Comparison of ENCODE assay signal across 8 mouse cellular contexts in the genomic region with DNA sequence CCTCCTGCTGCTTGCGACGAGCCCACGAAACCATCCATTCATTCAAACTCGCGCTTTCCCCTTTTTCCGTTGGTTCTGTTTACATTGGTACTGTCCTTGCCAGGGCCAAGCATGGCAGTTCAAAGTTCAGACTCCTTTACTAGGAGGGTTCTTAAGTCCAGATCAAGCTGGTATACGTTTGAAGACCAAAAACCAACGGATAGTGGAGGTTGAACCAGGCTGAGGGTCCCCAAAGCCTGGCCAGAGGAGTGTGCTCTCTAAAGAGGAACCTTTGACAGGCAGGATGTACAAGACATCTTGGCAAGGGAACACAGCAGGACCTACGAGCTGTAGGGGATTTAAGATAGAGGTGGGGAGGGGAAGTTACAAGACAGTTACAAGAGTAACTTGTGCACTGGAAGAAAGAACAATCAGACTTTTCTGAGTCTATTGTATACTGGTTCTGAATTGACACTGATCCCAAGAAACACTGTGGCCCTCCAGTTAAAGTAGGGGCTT. TPM values are rescaled to one million over a fixed set of nuclear protein-coding genes. Genes with fewer than 3 reads are reported as not detected.
A peak's percentile ranks its signal among the peaks of the same experiment; 100 is the strongest.
DNase-seq lines count a peak whose midpoint lies in the region; ATAC-seq and TF ChIP-seq lines count a peak whose summit lies in the region.

No protein-coding gene starts in this region.

- ATAC-seq in kidney, embryonic 16.5 days (ENCODE audit: low FRiP score, low TSS enrichment) = no peak; the same call in 1 of the 2 replicates
- peak; percentile 3; the same call in 1 of the 2 replicates for ATAC-seq in embryonic facial prominence, embryonic 11.5 days (replicated peaks; ENCODE audit: insufficient number of reproducible peaks, low FRiP score, low TSS enrichment, low read depth)
- ATAC-seq in intestine, postnatal 0 days = no peak
- ATAC-seq in neural tube, embryonic 12.5 days (ENCODE audit: low FRiP score, low read depth) = peak; percentile 11; the same call in 1 of the 2 replicates

- no peak overlapping the region; the same call in 1 of the 2 replicates for H3K27ac ChIP-seq in kidney, embryonic 16.5 days (ENCODE audit: low read length)
- no peak overlapping the region for H3K27ac ChIP-seq in embryonic facial prominence, embryonic 11.5 days (replicated peaks; ENCODE audit: low read depth, low read length)
- no peak overlapping the region for H3K27ac ChIP-seq in intestine, postnatal 0 days (ENCODE audit: low read depth, low read length)
- no peak overlapping the region for H3K27ac ChIP-seq in neural tube, embryonic 12.5 days

- H3K9me3 ChIP-seq in kidney, embryonic 16.5 days (ENCODE audit: low read length) = no peaks in the 10 kb centered on the region
- no peaks in the 10 kb centered on the region for H3K9me3 ChIP-seq in embryonic facial prominence, embryonic 11.5 days (replicated peaks; ENCODE audit: control insufficient read depth, low read length)
- no peaks in the 10 kb centered on the region for H3K9me3 ChIP-seq in intestine, postnatal 0 days (ENCODE audit: control insufficient read depth)
- no peaks in the 10 kb centered on the region for H3K9me3 ChIP-seq in neural tube, embryonic 12.5 days

- no peak for DNase-seq in kidney, adult 9 months
- DNase-seq in embryonic facial prominence, embryonic 11.5 days (ENCODE audit: low spot score) = no peak
- DNase-seq in cerebellum, adult 18-20 months = no peak
- DNase-seq in frontal cortex, postnatal 25 days (ENCODE audit: low spot score in 2 of 2) = no peak
- DNase-seq in spleen, adult 18-20 months = no peak

- peaks cover 27% of the 10 kb centered on the region for H3K4me1 ChIP-seq in kidney, embryonic 16.5 days (ENCODE audit: insufficient read depth, low read length)
- H3K4me1 ChIP-seq in embryonic facial prominence, embryonic 11.5 days (ENCODE audit: control insufficient read depth, insufficient read depth, low read length) = peaks cover 9% of the 10 kb centered on the region
- 0 out of 2 replicates have a peak, but pooled peaks cover 5% of the 10 kb centered on the region for H3K4me1 ChIP-seq in intestine, postnatal 0 days (replicated peaks; ENCODE audit: control insufficient read depth, insufficient read depth, low read length)
- H3K4me1 ChIP-seq in neural tube, embryonic 12.5 days = peaks cover 47% of the 10 kb centered on the region

- H3K36me3 ChIP-seq in kidney, embryonic 16.5 days (ENCODE audit: insufficient read depth, low read length) = no peaks in the 10 kb centered on the region
- no peaks in the 10 kb centered on the region for H3K36me3 ChIP-seq in embryonic facial prominence, embryonic 11.5 days (replicated peaks; ENCODE audit: control insufficient read depth, insufficient read depth, low read depth, low read length)
- no peaks in the 10 kb centered on the region for H3K36me3 ChIP-seq in intestine, postnatal 0 days (ENCODE audit: control insufficient read depth, insufficient read depth)
- no peaks in the 10 kb centered on the region for H3K36me3 ChIP-seq in neural tube, embryonic 12.5 days

- peak overlapping the region; percentile 71 for H3K9ac ChIP-seq in kidney, embryonic 16.5 days (replicated peaks; ENCODE audit: low read length)
- H3K9ac ChIP-seq in embryonic facial prominence, embryonic 11.5 days (replicated peaks; ENCODE audit: low read length) = peak overlapping the region; percentile 70
- peak overlapping the region; percentile 58 for H3K9ac ChIP-seq in intestine, postnatal 0 days (ENCODE audit: low read depth, low read length)
- peak overlapping the region; percentile 55 for H3K9ac ChIP-seq in neural tube, embryonic 12.5 days

- no peaks in the 10 kb centered on the region for H3K27me3 ChIP-seq in kidney, embryonic 16.5 days (ENCODE audit: insufficient read depth, low read length)
- H3K27me3 ChIP-seq in embryonic facial prominence, embryonic 11.5 days (ENCODE audit: control insufficient read depth, insufficient read depth, low read length) = no peaks in the 10 kb centered on the region
- H3K27me3 ChIP-seq in intestine, postnatal 0 days (replicated peaks; ENCODE audit: control insufficient read depth, insufficient read depth, low read length) = no peaks in the 10 kb centered on the region
- H3K27me3 ChIP-seq in neural tube, embryonic 12.5 days (replicated peaks) = no peaks in the 10 kb centered on the region

- 3% methylated on average over 9 of the region's 9 CpGs for WGBS in kidney, embryonic 16.5 days
- WGBS in embryonic facial prominence, embryonic 11.5 days = 2% methylated on average over 9 of the region's 9 CpGs
- 2% methylated on average over 9 of the region's 9 CpGs for WGBS in intestine, postnatal 0 days
- whole genome bisulfite sequencing in neural tube, embryonic 12.5 days = 1% methylated on average over 9 of the region's 9 CpGs

- peak overlapping the region; percentile 87 for H3K4me2 ChIP-seq in kidney, embryonic 16.5 days (replicated peaks; ENCODE audit: low read depth, low read length)
- peak overlapping the region; percentile 64 for H3K4me2 ChIP-seq in embryonic facial prominence, embryonic 11.5 days (ENCODE audit: low read depth, low read length)
- peak overlapping the region; percentile 92 for H3K4me2 ChIP-seq in intestine, postnatal 0 days (replicated peaks; ENCODE audit: low read depth)
- peak overlapping the region; percentile 78 for H3K4me2 ChIP-seq in neural tube, embryonic 12.5 days (replicated peaks)

- TF ChIP-seq CTCF in intestine, postnatal 0 days (IDR thresholded peaks at IDR 0.05; ENCODE audit: low read depth) = 0 out of 2 replicates have a peak, but pooled peaks have one; percentile 69

- peak overlapping the region; percentile 67 for H3K4me3 ChIP-seq in kidney, embryonic 16.5 days (ENCODE audit: low read length)
- peak overlapping the region; percentile 49 for H3K4me3 ChIP-seq in embryonic facial prominence, embryonic 11.5 days (ENCODE audit: low read depth, low read length)
- H3K4me3 ChIP-seq in intestine, postnatal 0 days (ENCODE audit: low read depth, low read length) = peak overlapping the region; percentile 54
- peak overlapping the region; percentile 55 for H3K4me3 ChIP-seq in neural tube, embryonic 12.5 days

RNA-seq across cellular contexts. Expression of gene Inava, which starts 0.6 kb away (rescaled TPM):
- polyA plus RNA-seq in kidney, embryonic 16.5 days (2015; fragmentation: Nextera tagmentation; extraction: Ambion mirVana) = 20.2 and 22.2 TPM in 2 replicates
- polyA plus RNA-seq in embryonic facial prominence, embryonic 11.5 days (2014; fragmentation: Nextera tagmentation; extraction: Ambion mirVana) = 15.7 and 20.4 TPM in 2 replicates
- 15.8 and 18.3 TPM in 2 replicates for polyA plus RNA-seq in intestine, postnatal 0 days (2015; fragmentation: Nextera tagmentation; extraction: Ambion mirVana)
- 10.3 and 10.6 TPM in 2 replicates for polyA plus RNA-seq in neural tube, embryonic 12.5 days (2016; fragmentation: Nextera tagmentation; extraction: Ambion mirVana)

RNA-seq across cellular contexts. Expression of gene Mroh3, which starts 22.0 kb away (rescaled TPM):
- 0.17 and 0.40 TPM in 2 replicates for polyA plus RNA-seq in kidney, embryonic 16.5 days (2015; fragmentation: Nextera tagmentation; extraction: Ambion mirVana)
- 0.54 TPM in 1 of 2 replicates, not detected in the other for polyA plus RNA-seq in embryonic facial prominence, embryonic 11.5 days (2014; fragmentation: Nextera tagmentation; extraction: Ambion mirVana)
- polyA plus RNA-seq in intestine, postnatal 0 days (2015; fragmentation: Nextera tagmentation; extraction: Ambion mirVana) = 0.04 and 0.25 TPM in 2 replicates
- 0.49 TPM in 1 of 2 replicates, not detected in the other for polyA plus RNA-seq in neural tube, embryonic 12.5 days (2016; fragmentation: Nextera tagmentation; extraction: Ambion mirVana)

RNA-seq across cellular contexts. Expression of gene Gpr25, which starts 26.0 kb away (rescaled TPM):
- polyA plus RNA-seq in kidney, embryonic 16.5 days (2015; fragmentation: Nextera tagmentation; extraction: Ambion mirVana) = not detected in 2 replicates
- not detected in 2 replicates for polyA plus RNA-seq in embryonic facial prominence, embryonic 11.5 days (2014; fragmentation: Nextera tagmentation; extraction: Ambion mirVana)
- not detected in 2 replicates for polyA plus RNA-seq in intestine, postnatal 0 days (2015; fragmentation: Nextera tagmentation; extraction: Ambion mirVana)
- polyA plus RNA-seq in neural tube, embryonic 12.5 days (2016; fragmentation: Nextera tagmentation; extraction: Ambion mirVana) = not detected in 2 replicates

Comparison
In these comparisons a context has a peak if more than half of its experiments do, and no peak if none do; other contexts are left out.
1. ATAC-seq: peak in embryonic facial prominence, embryonic 11.5 days (single experiment) and neural tube, embryonic 12.5 days (single experiment); none in kidney, embryonic 16.5 days (single experiment) and intestine, postnatal 0 days (single experiment).
2. Peak in every context shown above with its lines, with median percentiles within 50 percentile points of each other: H3K4me2 ChIP-seq, H3K4me3 ChIP-seq and H3K9ac ChIP-seq.